Mouse (Mus musculus): ENCODE data around the gene Csnk1g2.

Gene Csnk1g2

DNA sequence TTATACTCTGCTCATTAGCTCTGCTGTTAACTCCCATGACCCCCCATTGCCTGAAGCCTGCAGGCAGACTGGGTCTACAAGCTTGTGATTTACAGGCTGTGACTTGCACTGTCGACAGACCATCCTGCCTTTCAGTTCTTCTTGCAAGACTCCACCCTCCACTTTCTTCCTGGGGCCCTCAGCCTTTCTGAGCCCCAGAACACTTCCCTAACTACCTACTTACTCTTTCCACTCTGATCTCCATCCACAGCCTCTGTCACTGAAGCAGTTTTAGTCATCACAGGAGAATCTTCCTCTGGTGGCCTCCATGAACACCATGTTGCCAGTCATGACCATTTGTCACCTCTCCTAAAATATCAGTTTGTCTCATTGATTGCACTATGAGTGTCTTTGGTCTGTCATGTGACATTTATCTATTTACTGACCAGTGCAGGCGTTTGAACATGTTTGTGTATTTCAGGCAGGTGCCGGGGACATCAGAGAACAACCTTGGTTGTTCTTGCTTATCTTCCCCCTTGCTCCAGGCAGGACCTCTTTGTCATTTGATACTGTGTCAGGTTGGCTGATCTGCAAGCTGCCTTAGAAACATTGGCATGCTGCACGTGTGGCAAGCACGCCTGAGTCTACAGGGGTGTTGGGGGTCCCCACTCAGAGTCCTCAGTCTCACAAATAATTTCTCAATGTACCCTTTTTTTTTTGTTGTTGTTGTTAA is 41.0 kb downstream of the Csnk1g2 start:
- in situ Hi-C loops (cut with MboI, MseI), result no loop called here

DNA sequence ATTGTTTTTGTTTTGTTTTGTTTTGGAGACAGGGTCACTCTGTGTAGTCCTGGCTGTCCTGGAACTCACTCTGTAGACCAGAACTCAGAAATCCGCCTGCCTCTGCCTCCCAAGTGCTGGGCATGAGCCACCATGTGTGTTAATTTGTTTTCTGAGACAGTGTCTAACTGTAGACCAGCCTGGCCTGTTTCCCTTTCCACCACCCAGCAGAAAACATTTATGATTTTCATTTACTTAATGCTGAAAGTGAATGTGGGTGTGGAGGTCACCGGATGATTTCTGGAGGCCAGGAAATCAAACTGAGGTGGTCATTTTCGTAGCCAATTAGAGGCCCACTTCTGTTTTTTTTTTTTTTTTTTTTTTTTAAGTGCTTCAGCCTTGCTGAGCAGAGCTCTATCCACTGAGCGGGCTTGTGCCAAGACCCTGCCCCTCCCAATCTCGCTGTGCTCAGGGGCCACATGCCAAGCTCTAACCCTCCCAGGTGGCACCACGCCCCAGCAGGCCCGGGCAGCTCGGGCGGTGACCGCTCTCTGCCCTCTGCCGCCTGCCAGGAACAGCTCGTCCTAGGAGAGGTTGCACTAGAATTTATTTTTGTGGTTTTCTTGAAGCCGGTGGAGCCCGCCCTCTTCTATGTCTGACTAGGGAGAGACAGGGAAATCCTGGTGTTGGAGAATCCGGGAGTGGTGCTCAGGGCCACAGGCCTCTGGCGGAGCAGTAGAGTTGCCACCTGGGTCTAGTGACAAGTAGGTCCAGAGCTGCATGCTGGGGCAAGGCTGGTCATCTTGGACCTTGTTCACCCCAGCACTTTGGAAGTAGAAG is 41.8 kb downstream of the Csnk1g2 start:
- in situ Hi-C loops (cut with MboI, MseI), result no loop called here

DNA sequence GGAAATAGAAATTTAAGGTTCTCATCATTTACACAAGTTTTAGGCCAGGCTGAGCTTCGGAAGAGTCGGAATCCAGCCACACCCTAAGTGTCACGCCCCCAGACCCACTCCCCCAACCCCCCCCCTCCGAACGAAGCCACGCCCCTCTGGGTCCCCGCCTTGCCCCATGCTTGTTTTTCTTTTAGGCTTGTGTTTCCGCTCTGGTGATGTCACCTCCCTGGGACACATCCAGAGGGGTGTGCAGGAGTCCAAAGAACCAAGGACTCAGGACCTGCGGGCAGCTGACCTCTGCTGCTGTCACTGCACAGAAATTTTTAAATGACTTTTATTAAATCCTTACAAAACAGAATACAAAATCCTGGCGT is 42.4 kb downstream of the Csnk1g2 start:
- in situ Hi-C loops (cut with MboI, MseI), result no loop called here

DNA sequence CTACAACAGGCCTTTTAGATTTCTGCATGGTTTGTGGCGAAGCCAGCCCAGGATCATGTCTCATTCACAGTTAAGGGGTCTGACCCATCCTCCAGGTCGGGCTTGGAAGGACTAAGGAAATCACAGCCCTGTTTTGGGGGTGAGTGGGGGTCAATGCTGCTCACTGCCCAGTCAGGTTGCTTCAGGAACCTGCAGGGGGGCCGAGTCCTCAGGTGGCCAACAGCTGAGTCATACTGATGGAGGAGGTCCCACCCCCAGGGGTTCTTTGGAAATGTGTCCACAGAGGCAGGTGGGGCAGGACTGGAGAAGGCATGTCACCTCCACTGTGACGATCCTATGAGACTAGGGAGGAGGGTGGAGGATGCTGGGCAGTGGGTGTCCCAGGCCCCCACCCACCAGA is 42.8 kb downstream of the Csnk1g2 start:
- in situ Hi-C loops (cut with MboI, MseI), result no loop called here

DNA sequence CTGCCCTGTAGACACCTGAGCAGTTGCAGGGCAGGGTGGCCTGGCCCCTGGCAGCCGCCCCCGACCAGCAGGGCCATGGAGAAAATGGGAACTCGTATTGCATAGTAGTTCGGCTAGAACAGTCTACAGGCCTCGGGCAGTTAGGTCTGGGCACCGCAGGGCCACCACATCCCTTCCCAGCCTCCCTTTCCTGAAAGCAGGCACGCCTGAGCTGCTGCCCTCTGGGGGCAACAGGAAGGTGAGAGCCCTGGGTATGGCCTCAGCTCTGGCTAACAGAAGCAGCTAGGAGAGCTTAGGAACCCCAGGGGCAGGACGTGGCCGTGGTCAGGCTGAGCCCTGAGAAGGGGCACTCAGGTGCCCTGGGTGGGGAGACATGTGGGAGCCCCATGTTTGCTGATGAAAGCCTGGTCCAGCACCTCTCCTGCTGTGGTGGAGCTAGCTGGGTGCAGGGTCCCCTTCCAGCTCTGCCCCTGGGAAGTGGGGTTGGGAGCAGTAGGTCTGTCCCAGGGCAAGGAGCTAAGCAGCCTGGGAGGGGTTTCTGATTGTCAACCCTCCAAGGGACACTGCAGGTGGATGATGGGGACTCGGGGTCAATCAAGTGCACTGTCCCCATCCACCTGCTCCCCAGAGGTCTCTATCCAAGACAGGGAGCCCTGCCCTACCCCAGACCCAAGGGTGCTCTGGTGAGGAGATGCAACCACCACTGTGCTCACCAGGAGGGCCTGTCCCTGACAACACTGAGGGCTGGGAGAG is 43.5 kb downstream of the Csnk1g2 start:
- in situ Hi-C loops (cut with MboI, MseI), result no loop called here

DNA sequence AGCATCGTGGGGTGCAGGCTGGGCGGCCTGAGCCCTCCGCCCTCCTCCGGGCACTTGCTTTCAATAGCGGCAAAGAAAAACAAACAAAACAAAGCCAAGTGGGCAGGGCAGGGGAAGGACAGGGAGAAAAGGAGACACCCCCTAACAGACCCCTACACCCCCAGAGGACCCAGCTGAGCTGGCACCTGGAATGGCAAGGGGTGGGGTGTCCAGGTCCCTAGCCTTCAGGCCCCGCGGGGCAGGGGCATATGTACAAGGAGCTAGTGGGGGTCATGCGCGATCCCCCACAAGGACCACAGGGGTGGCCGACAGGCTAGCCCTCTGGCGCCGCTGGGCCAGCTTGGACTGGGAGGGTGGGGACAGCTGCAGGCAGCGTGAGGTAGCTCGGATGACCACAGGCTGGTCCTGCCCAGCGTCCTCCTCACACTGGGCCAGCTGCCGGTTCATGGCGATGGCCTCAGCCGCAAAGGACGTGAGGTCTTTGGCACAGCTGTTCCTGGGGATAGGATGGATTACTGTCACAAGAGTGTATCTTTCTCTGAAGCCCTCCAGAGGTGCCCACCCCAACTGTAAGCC is 44.3 kb downstream of the Csnk1g2 start:
- in situ Hi-C loops (cut with MboI, MseI), result no loop called here

DNA sequence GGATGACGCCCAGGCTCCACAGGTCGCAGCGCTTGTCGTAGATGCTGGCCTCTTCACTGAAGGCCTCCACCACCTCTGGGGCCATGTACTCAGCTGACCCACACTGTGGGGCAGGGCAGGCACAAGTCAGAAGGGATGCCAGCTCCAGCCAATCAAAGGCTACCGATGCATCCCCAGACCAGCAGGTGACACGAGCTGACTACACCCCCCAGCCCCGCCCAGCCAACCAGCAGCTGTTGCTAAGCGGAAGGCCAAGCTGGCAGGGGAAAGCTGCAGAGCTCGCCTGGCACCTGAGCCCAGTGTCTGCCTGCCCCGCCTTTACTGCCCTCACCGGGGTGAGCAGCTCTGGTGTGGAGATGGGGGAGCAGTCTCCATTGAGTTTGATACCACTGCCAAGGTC is 46.0 kb downstream of the Csnk1g2 start:
- in situ Hi-C loops (cut with MboI, MseI), result no loop called here

DNA sequence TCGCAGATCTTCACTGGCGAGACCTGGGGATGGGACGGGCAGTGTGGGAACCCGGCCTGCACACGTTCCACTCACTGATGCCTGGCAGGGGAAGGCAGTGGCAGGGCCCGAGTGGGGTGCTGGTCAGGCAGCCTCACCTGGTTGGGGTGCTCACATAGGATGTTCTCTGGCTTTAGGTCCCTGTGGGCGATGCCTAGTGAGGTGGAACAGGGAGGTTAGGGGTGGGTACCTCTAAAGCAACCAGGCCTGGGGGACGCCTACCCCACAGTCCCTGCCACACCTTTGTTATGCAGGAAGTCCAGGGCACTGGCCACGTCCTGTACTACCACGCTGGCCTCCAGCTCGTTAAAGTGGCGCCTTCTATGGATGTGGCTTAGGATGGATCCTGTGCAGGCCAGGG is 46.4 kb downstream of the Csnk1g2 start:
- in situ Hi-C loops (cut with MboI, MseI), result no loop called here

DNA sequence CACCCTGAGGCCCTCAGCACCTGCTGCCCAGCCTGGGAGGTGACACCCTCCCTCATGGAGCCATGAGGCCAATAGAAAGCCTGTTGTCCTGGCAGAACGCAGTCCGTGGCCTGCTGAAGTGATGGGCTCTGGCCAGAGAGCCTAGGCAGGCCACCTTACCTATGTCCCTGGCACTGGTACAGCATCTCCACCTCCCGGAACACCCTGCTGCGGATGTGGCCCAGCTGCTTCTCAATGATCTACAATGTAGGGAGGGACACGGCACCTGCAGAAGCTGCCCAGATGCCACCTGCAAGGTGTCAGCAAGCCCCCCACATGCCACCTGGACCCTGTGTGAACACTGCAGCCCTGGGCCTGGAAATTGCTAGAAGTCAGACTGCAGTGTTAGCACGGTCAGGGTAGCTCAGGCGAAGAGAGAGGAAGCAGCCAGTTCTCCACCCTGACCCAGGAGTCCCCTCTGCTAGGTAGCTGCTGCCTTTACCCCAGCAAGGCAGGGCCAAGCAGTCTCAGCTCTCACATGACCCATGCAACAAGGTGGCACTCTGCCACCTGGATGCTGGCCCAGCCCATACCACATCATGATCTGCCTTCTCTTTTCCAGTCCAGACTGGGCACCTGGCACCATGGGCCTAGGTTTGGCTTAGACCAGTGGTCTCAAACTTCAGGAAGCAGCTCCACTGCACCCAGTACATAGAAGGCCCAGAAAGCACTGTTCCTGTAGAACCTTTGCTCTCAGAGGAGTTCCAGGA is 47.3 kb downstream of the Csnk1g2 start:
- in situ Hi-C loops (cut with MboI, MseI), result no loop called here

DNA sequence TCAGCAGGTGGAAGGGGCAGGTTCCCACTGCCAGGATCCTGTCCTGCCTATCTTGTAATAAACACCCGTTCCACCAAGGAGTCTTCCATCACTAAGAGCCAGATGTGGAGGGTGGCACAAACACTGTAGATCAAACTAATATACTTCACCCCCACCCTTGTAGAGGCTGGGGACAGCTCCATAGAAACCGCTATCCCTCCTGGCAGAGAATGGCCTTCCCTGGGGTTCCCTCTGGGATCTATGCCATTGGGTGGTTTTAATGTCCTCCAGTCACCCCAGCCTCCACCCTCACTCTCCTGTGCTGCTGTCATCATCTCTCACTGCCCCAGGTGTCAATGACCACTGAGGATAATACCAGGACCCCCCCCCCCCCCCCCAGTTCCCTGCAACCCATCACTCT is 47.9 kb downstream of the Csnk1g2 start:
- in situ Hi-C loops (cut with MboI, MseI), result no loop called here

DNA sequence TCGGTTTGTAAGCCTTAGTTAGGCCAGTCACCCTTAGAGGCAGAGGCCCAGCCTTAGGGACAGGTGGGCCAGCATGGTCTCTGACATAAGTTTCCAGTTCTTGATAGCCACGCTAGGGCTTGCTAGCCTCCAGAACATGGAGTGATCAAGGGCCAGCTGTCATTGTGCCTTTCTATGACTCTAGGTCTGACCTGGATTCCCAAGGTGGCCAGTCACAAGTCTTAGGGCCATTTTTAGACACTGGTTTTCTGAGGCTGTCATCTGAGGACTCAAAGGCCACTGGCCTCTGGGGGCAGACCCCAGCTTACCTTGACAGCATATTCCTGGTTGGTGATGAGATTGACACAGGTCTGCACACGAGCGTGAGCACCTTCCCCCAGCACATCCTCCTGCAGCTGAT is 48.6 kb downstream of the Csnk1g2 start:
- in situ Hi-C loops (cut with MboI, MseI), result no loop called here

DNA sequence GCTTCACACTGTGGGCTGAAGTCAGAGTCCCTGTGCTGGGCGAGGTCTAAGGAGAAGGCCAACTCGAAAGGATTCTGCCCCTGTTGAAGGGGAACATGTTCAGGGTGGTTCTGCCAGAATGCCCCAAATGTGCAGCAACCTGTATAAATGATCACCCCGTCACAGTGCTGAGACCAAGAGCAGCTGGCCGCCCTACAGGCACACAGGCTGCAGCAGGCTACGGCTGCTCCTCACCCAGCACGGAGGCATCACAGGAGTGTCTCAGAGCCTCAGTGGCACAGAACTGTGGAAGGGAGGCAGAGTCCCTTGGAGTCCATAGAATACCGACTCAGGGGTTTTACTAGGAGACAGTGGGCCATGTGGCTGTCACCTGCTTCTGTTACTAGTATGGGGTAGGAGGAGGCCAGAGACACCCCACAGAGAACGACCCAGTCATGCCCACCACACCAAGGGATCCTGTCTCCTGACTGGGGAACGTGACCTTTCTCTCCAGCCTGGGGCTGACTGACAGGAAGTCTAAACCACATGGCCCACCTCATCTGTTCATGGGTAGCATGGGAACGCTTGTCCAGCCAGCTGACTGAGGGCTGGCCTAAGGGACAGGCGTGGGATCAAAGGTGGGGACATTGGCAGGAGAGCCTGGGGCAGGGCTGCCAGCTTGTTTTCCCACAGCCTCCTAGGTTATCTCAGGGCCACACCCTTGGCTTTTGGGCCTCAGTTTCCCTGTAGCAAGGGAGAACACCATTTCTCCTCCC is 49.5 kb downstream of the Csnk1g2 start:
- in situ Hi-C loops (cut with MboI, MseI), result no loop called here

DNA sequence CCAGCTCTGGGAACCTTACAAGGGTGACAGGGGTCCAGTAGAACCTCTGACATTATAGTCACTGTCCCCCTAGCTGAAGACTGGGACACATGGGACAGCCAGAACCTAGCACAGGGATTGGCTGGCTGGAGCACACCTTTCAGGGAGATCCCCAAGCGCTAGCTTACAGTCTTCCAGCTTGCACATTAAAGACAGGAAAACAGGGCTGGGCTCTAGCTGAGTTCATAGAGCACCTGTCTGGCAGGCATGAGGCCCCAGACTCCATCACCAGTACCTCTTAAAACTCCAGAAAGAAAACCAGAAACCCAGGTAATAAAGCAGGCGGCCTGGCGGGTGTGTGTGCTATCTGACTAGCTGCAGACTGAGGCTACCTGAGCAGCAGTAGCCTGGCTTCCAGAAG is 51.1 kb downstream of the Csnk1g2 start:
- in situ Hi-C loops (cut with MboI, MseI), result no loop called here

DNA sequence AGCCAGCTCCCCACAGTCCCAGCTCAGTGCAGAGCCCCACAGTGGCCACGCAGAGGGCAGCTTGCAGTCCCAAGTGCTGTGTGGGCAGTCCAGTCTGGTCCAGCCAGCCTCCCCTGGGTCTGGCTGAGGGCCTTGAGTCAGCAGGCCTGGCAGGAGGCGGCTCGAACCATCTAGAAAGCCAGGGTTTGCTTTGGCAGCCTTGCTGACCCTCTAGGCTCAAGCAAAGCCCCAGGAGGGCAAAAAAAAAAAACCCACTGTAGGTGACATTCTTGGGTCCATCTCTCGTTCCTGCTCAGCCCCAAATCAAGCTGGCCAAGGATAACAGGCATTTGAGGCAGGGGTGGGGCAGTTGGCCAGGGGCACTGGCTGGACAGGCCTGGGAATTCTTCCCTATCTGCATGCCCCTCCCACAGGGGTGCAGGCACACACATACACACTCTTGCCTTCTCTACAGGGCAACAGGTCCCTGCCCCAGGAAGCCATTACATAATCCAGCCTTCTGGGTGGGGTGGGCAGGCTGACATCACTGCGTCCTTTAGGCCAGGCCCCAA is 51.6 kb downstream of the Csnk1g2 start:
- in situ Hi-C loops (cut with MboI, MseI), result no loop called here

DNA sequence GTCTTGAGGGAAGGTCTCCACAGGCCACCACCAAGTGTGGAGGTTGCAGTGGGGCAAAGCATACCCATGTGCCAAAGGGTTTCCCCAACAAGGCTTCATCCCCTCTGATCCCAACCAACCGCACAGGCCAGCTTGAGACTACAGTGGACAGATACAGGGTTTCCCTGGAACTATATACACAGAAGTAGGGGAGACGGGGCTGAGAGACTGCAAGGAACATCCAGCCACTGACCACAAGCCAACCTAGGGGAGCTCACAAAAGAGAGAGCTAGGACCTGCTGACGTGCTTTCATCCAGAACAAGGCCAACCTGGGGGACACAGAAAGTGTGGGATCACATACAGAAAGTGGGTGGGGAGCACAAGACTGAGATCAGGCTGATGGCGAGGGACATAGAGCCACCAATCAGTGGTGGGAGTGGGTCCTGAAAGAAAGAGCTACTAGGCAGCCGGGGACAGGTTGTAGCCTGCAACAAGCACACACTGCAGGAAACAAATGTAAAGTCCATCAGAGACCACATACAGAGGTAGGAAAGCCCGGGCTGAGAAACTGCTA is 52.3 kb downstream of the Csnk1g2 start:
- in situ Hi-C loops (cut with MboI, MseI), result no loop called here

DNA sequence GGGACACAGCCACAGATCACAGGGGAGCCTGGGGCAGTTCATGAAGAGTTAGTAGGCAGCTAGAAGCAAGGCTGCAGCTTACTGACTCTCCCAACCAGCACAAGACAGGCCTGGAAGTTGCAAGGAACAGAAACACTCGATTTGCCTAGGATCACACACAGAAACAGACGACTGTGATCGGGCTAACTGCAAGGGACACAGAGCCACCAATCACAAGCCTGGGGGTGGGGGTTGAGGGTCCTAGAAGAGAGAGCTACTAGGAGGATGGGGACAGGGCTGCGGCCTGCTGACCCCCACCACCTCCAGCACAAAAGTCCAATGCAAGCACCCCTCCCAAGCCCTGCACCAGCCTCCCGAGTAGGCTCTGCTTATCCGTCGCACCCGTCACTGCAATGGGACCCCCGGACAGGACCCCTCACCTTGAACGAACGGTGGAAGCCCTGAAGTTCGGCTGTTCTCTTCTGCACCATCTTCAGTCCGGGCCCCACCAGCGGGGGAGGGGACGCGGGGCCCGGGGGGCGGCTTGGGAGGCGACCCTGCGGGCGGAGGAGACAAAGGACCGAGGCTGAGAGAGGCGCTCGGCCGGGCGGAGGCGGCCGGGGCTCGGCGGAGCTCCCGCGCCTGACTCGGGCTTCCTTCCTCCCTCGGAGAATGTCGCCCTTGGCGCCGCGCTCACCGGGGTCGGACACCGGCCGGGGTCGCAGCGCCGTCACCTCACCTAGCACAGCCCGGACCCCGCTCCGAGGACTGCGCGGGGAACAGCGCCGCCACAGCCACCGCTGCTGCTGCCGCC is 53.0 kb downstream of the Csnk1g2 start:
- in situ Hi-C loops (cut with MboI, MseI), result no loop called here

DNA sequence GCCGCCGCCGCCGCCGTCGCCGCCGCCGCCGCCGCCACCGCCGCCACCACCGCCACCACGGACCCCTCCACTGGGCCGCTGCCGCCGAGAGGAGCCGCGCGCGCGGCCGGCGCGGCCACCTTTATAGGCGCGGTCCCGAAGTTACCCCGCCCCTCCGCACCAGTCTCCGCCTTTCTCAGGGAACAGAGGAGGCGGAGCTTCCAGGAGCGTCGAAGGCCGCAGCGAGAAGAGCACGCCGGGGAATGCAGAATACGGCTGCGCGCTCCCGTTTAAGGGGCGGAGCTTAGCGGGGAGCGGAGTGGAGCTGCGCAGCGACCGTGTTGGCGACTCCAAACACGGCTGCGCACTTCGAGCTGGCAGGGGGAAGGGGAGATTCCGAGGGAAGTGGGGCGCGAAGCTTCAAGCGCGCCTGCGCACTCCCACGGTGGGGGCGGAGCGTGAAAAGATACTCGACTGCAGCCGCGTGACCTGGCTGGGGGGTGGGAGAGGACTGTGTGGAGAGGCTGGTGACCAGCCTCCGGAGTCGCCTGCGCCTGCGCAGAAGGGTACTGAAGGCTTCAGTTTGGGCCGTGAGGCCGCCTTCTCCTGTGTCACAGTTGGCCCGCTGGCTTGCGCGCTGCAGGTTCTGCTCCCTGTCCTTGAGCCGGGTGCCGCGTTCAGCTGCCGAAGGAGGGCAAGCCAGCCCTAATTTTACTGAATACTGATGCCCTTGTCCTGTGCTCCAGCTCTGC is 53.7 kb downstream of the Csnk1g2 start:
- in situ Hi-C loops (cut with MboI, MseI), result no loop called here

DNA sequence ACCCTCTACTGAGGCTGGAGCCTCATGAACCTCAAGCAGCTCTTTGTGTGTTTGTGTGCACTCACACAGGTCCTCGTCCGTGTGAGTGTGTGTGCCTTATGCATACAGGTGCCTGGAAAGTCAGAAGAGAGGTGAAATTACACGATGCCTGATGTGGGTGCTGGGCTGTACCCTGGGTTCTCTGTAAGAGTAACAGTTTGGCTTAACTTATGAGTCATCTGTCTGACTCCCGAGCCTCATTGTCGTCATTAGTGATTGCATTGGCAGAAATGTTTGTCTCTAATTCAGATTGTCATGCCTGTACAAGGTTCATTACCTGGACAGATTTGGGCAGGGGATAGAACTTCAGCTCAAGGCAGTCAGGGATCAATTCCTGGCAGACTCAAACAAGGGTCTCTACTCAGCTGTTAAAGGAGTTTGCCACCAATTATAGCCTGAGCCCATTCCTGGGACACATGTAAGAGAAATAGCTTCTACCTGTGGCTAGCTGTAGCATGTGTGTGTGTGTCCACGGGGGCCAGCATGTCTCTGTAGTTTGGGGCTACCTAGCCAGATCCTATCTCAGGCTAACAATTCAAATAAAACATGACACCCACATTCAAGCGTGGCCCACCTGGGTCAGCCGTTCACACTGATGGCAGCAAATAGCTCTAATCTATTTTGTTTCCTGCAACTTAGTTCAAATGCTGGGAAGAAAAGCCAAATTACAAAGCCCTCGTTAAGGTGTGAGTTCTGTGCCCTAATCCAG is 54.7 kb downstream of the Csnk1g2 start:
- in situ Hi-C loops (cut with MboI, MseI), result no loop called here
